Mouse (Mus musculus): ENCODE data around the gene Zfp553.

DNA sequence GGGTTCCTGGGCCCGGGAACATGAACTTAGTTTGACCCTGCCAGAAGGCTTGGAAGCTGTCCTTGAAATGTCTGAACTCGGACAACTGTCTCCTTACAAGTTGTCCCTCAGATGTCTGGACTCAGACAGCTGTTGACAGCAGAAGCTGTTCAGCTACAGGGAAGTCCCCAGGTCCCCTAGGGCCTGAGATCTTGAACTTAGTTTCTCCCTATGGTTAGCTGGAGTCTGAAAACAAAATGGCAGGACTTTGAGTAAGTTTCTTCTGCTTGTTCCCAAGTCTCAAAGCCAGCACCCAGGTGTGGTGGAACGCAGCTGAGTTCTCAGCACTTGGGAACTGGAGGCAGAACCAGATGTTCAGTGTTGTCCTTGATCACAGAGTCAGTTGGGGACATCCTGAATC lies 47.2 kb downstream of the Zfp553 start:
- TF ChIP-seq CTCF (IDR thresholded peaks at IDR 0.05; ENCODE audit: insufficient read depth, low read length) = no peak
- TF ChIP-seq POLR2A (IDR thresholded peaks at IDR 0.05; ENCODE audit: borderline replicate concordance, extremely low read depth, low read depth, low read length) = no peak

Measured in lung, adult 2 months (tissue).